Mouse (Mus musculus): ENCODE measurements around the gene Htr3a.

- TF ChIP-seq POLR2A (IDR thresholded peaks at IDR 0.05; ENCODE audit: extremely low read depth, insufficient read depth, low read length): no peak
- no peak for TF ChIP-seq CTCF (IDR thresholded peaks at IDR 0.05; ENCODE audit: low read depth, low read length)
Observed at GRCm38 (mm10) chr9:48929436-48929835, 18.5 kb upstream of the Htr3a start.
